Mouse (Mus musculus): Measurements from ENCODE around the gene Heg1. TPM values are rescaled to one million over a fixed set of nuclear protein-coding genes. Genes with fewer than 3 reads are reported as not detected.

Gene Heg1
- polyA plus RNA-seq, 1 experiment from 2014 or later: 18.6 TPM

DNA sequence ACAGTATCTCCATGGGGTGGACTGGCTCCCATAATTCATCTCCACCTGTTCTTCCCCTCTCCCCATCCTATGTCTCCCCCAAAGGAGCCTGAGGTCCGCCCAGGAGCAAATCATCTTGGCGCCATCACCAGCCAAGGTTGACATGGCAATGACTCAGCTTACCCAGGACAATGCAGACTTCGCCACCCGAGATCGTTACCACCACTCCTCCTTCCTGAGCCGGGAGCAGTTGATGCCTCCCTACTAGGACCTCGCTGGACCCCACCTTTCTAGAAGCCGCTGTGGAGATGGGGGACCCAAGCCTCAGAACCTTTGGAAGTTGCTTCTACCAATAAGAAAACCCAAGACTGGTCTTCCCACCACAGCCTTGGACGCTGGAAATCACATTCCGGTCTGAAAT, 21.3 kb upstream of the Heg1 start:
- no peaks in the 10 kb centered on the region for H3K4me1 ChIP-seq (replicated peaks; ENCODE audit: control insufficient read depth, insufficient read depth, low read length)
- WGBS: 95% methylated on average over 10 of the region's 10 CpGs
- no peak overlapping the region for H3K27ac ChIP-seq (ENCODE audit: low read length)
- no peak for ATAC-seq
- no peaks in the 10 kb centered on the region for H3K27me3 ChIP-seq (replicated peaks; ENCODE audit: control insufficient read depth, insufficient read depth, low read length)
- H3K4me3 ChIP-seq (replicated peaks; ENCODE audit: low read length): no peak overlapping the region
- H3K36me3 ChIP-seq (ENCODE audit: control insufficient read depth, insufficient read depth): no peaks in the 10 kb centered on the region
- no peak overlapping the region for H3K4me2 ChIP-seq (ENCODE audit: low read length)
- no peaks in the 10 kb centered on the region for H3K9me3 ChIP-seq (ENCODE audit: control insufficient read depth, low read length)
- no peak overlapping the region for H3K9ac ChIP-seq (replicated peaks; ENCODE audit: low read depth, low read length)

DNA sequence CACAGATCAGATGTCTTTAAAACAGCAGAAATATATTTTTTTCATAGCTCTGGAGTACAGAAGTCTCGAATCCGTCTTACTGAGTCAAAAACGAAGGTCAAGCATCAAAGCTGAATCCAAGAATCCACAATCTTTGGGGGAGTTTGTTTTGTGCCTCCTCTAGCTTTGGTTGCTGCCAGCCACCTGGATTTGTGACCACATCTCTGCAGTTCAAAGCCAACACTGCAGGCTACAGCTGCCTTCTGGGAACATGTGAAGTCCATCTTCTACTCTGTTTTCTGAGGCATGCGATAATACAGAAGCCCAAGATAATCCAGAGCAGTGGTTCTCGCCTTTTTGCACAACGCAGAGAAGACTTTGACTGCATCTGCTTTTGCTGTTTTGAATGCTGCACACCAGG, 17.9 kb upstream of the Heg1 start:
- WGBS: 91% methylated on average over 6 of the region's 6 CpGs
- Histone ChIP-seq H3K9ac (replicated peaks; ENCODE audit: low read depth, low read length) (no peak overlapping the region), H3K27me3 (replicated peaks; ENCODE audit: control insufficient read depth, insufficient read depth, low read length) (no peaks in the 10 kb centered on the region), H3K27ac (ENCODE audit: low read length) (no peak overlapping the region), H3K4me1 (replicated peaks; ENCODE audit: control insufficient read depth, insufficient read depth, low read length) (no peaks in the 10 kb centered on the region), H3K4me2 (ENCODE audit: low read length) (no peak overlapping the region), H3K36me3 (ENCODE audit: control insufficient read depth, insufficient read depth) (no peaks in the 10 kb centered on the region), H3K4me3 (replicated peaks; ENCODE audit: low read length) (no peak overlapping the region), H3K9me3 (ENCODE audit: control insufficient read depth, low read length) (no peaks in the 10 kb centered on the region)
- no peak for ATAC-seq

GRCm38 (mm10) chr16:33666985-33667538, 17.1 kb upstream of the Heg1 start:
- no peak overlapping the region for H3K27ac ChIP-seq (ENCODE audit: low read length)
- H3K36me3 ChIP-seq (ENCODE audit: control insufficient read depth, insufficient read depth): no peaks in the 10 kb centered on the region
- no peaks in the 10 kb centered on the region for H3K4me1 ChIP-seq (replicated peaks; ENCODE audit: control insufficient read depth, insufficient read depth, low read length)
- H3K27me3 ChIP-seq (replicated peaks; ENCODE audit: control insufficient read depth, insufficient read depth, low read length): no peaks in the 10 kb centered on the region
- H3K4me3 ChIP-seq (replicated peaks; ENCODE audit: low read length): no peak overlapping the region
- no peak for ATAC-seq
- WGBS: 94% methylated on average over 4 of the region's 4 CpGs
- no peak overlapping the region for H3K4me2 ChIP-seq (ENCODE audit: low read length)
- no peak overlapping the region for H3K9ac ChIP-seq (replicated peaks; ENCODE audit: low read depth, low read length)
- no peaks in the 10 kb centered on the region for H3K9me3 ChIP-seq (ENCODE audit: control insufficient read depth, low read length)

GRCm38 (mm10) chr16:33668448-33668847, 15.7 kb upstream of the Heg1 start:
- ATAC-seq: no peak
- H3K36me3 ChIP-seq (ENCODE audit: control insufficient read depth, insufficient read depth): no peaks in the 10 kb centered on the region
- H3K27me3 ChIP-seq (replicated peaks; ENCODE audit: control insufficient read depth, insufficient read depth, low read length): no peaks in the 10 kb centered on the region
- WGBS: 92% methylated on average over 2 of the region's 2 CpGs
- H3K9me3 ChIP-seq (ENCODE audit: control insufficient read depth, low read length): no peaks in the 10 kb centered on the region
- H3K4me1 ChIP-seq (replicated peaks; ENCODE audit: control insufficient read depth, insufficient read depth, low read length): no peaks in the 10 kb centered on the region
- no peak overlapping the region for H3K4me3 ChIP-seq (replicated peaks; ENCODE audit: low read length)
- H3K9ac ChIP-seq (replicated peaks; ENCODE audit: low read depth, low read length): no peak overlapping the region
- H3K27ac ChIP-seq (ENCODE audit: low read length): no peak overlapping the region
- H3K4me2 ChIP-seq (ENCODE audit: low read length): no peak overlapping the region

DNA sequence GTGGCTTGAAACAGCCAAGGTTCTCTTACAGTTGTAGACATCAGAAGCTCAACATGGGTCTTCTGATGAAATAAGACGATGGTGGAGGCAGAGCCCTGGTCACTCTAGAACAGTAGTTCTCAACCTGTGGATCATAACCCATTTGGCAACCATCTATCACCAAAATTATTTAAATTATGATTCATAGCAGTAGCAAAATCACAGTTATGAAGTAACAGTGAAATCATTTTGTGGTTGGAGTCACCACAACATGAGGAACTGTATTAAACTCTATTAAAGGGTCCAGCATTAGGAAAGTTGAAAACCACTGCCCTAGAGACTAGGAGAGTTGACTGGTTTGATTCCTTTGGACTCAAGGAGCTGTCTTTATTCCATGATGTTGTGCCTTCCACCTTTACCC, 15.1 kb upstream of the Heg1 start:
- H3K9me3 ChIP-seq (ENCODE audit: control insufficient read depth, low read length): no peaks in the 10 kb centered on the region
- WGBS: 94% methylated on average over 1 of the region's 1 CpGs
- H3K4me3 ChIP-seq (replicated peaks; ENCODE audit: low read length): no peak overlapping the region
- no peak overlapping the region for H3K27ac ChIP-seq (ENCODE audit: low read length)
- no peaks in the 10 kb centered on the region for H3K27me3 ChIP-seq (replicated peaks; ENCODE audit: control insufficient read depth, insufficient read depth, low read length)
- H3K4me1 ChIP-seq (replicated peaks; ENCODE audit: control insufficient read depth, insufficient read depth, low read length): no peaks in the 10 kb centered on the region; the same call in 1 of the 2 replicates
- H3K9ac ChIP-seq (replicated peaks; ENCODE audit: low read depth, low read length): no peak overlapping the region
- no peak for ATAC-seq
- no peak overlapping the region for H3K4me2 ChIP-seq (ENCODE audit: low read length)
- H3K36me3 ChIP-seq (ENCODE audit: control insufficient read depth, insufficient read depth): no peaks in the 10 kb centered on the region

- no peaks in the 10 kb centered on the region for H3K27me3 ChIP-seq (replicated peaks; ENCODE audit: control insufficient read depth, insufficient read depth, low read length)
- ATAC-seq: no peak
- no peaks in the 10 kb centered on the region for H3K9me3 ChIP-seq (ENCODE audit: control insufficient read depth, low read length)
- H3K36me3 ChIP-seq (ENCODE audit: control insufficient read depth, insufficient read depth): no peaks in the 10 kb centered on the region
- 76% methylated on average over 3 of the region's 3 CpGs for WGBS
- no peak overlapping the region for H3K4me3 ChIP-seq (replicated peaks; ENCODE audit: low read length)
- H3K4me1 ChIP-seq (replicated peaks; ENCODE audit: control insufficient read depth, insufficient read depth, low read length): no peaks in the 10 kb centered on the region; the same call in 1 of the 2 replicates
- no peak overlapping the region for H3K9ac ChIP-seq (replicated peaks; ENCODE audit: low read depth, low read length)
- no peak overlapping the region for H3K27ac ChIP-seq (ENCODE audit: low read length)
- no peak overlapping the region for H3K4me2 ChIP-seq (ENCODE audit: low read length)
Observed at GRCm38 (mm10) chr16:33670340-33670739, 13.8 kb upstream of the Heg1 start.

DNA sequence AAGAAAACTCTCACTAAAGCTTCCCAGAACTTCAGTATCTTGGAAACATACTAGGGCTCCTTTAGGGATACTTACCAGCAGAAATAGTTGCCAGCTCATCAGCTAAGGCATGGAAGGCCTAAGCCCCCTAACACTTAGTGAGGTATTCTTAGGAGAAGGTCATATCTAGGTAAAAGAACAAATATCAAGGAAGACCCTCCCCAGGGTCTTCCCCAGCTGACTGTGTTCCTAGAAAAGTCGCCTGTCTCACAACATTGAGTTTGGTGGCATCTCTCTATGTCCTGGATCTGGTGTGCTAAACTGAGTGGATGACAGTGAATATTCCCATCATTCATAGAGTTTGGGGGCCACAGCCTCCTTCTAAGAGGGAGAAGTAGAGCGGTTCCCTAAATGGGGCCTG, 13.2 kb upstream of the Heg1 start:
- Histone ChIP-seq H3K4me3 (replicated peaks; ENCODE audit: low read length) (no peak overlapping the region), H3K4me1 (replicated peaks; ENCODE audit: control insufficient read depth, insufficient read depth, low read length) (no peaks in the 10 kb centered on the region; the same call in 1 of the 2 replicates), H3K9ac (replicated peaks; ENCODE audit: low read depth, low read length) (no peak overlapping the region), H3K4me2 (ENCODE audit: low read length) (no peak overlapping the region), H3K9me3 (ENCODE audit: control insufficient read depth, low read length) (no peaks in the 10 kb centered on the region), H3K27ac (ENCODE audit: low read length) (no peak overlapping the region), H3K36me3 (ENCODE audit: control insufficient read depth, insufficient read depth) (no peaks in the 10 kb centered on the region), H3K27me3 (replicated peaks; ENCODE audit: control insufficient read depth, insufficient read depth, low read length) (no peaks in the 10 kb centered on the region)
- no peak for ATAC-seq
- 96% methylated on average over 2 of the region's 2 CpGs for WGBS

GRCm38 (mm10) chr16:33672188-33672587, 12.0 kb upstream of the Heg1 start:
- Histone ChIP-seq H3K4me3 (replicated peaks; ENCODE audit: low read length) (no peak overlapping the region), H3K27me3 (replicated peaks; ENCODE audit: control insufficient read depth, insufficient read depth, low read length) (no peaks in the 10 kb centered on the region), H3K36me3 (ENCODE audit: control insufficient read depth, insufficient read depth) (no peaks in the 10 kb centered on the region), H3K9ac (replicated peaks; ENCODE audit: low read depth, low read length) (no peak overlapping the region), H3K9me3 (ENCODE audit: control insufficient read depth, low read length) (no peaks in the 10 kb centered on the region), H3K4me2 (ENCODE audit: low read length) (no peak overlapping the region), H3K4me1 (replicated peaks; ENCODE audit: control insufficient read depth, insufficient read depth, low read length) (no peaks in the 10 kb centered on the region; the same call in 1 of the 2 replicates), H3K27ac (ENCODE audit: low read length) (no peak overlapping the region)
- WGBS: 92% methylated on average over 3 of the region's 4 CpGs
- ATAC-seq: no peak

DNA sequence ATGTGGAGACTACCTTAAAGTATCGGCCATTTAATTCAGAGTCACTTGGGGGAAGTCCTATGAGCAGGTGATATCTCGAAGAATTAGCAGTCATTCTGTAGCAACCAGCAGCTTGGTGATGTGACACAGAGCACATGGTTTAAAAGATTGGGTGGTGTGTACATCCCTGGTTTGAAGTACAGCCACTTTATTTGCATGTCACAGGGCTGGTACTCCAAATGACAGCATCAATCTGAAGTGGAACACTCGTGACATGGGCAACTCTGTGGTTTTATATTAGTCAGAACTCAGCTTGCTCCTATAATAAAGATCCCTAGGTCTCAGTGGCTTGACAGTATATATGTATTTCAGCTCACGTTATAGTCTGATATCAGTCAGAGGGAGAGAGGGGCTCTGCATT, 11.5 kb upstream of the Heg1 start:
- Histone ChIP-seq H3K9ac (replicated peaks; ENCODE audit: low read depth, low read length) (no peak overlapping the region), H3K4me3 (replicated peaks; ENCODE audit: low read length) (no peak overlapping the region), H3K27me3 (replicated peaks; ENCODE audit: control insufficient read depth, insufficient read depth, low read length) (no peaks in the 10 kb centered on the region), H3K4me2 (ENCODE audit: low read length) (no peak overlapping the region), H3K9me3 (ENCODE audit: control insufficient read depth, low read length) (no peaks in the 10 kb centered on the region), H3K36me3 (ENCODE audit: control insufficient read depth, insufficient read depth) (no peaks in the 10 kb centered on the region), H3K27ac (ENCODE audit: low read length) (no peak overlapping the region), H3K4me1 (replicated peaks; ENCODE audit: control insufficient read depth, insufficient read depth, low read length) (no peaks in the 10 kb centered on the region; the same call in 1 of the 2 replicates)
- no peak for ATAC-seq
- WGBS: 84% methylated on average over 4 of the region's 4 CpGs

- Histone ChIP-seq H3K4me1 (replicated peaks; ENCODE audit: control insufficient read depth, insufficient read depth, low read length) (no peaks in the 10 kb centered on the region; the same call in 1 of the 2 replicates), H3K36me3 (ENCODE audit: control insufficient read depth, insufficient read depth) (no peaks in the 10 kb centered on the region), H3K4me2 (ENCODE audit: low read length) (no peak overlapping the region), H3K4me3 (replicated peaks; ENCODE audit: low read length) (no peak overlapping the region), H3K9me3 (ENCODE audit: control insufficient read depth, low read length) (no peaks in the 10 kb centered on the region), H3K27me3 (replicated peaks; ENCODE audit: control insufficient read depth, insufficient read depth, low read length) (no peaks in the 10 kb centered on the region), H3K9ac (replicated peaks; ENCODE audit: low read depth, low read length) (no peak overlapping the region), H3K27ac (ENCODE audit: low read length) (peak overlapping the region; percentile 24; the same call in 1 of the 2 replicates)
- WGBS: 60% methylated on average over 14 of the region's 14 CpGs
- peak; percentile 80 for ATAC-seq
Observed at GRCm38 (mm10) chr16:33673530-33674109, 10.6 kb upstream of the Heg1 start.
